9 mouse cellular contexts compared by ENCODE assay signal in genomic region chr11:49202523-49203061, GRCm38 (mm10). TPM values are rescaled to one million over a fixed set of nuclear protein-coding genes. Genes with fewer than 3 reads are reported as not detected.
DNase-seq lines count a peak whose midpoint lies in the region; ATAC-seq and TF ChIP-seq lines count a peak whose summit lies in the region.
"Had no signal": no experiment of that assay in that cellular context is flagged by ENCODE, and none has a peak within 500 bp of the region (broad histone marks: within the 10 kb centered on the region; RNA-seq: fewer than 3 reads in every experiment).

No protein-coding gene starts in this region.

- peak overlapping the region; percentile 99 for H3K27ac ChIP-seq in limb, embryonic 12.5 days
- peak overlapping the region; percentile 97 for H3K27ac ChIP-seq in midbrain, postnatal 0 days (ENCODE audit: low read depth, low read length)
- peak overlapping the region; percentile 99 for H3K27ac ChIP-seq in stomach, postnatal 0 days (replicated peaks)

- no peaks in the 10 kb centered on the region for H3K9me3 ChIP-seq in limb, embryonic 12.5 days
- no peaks in the 10 kb centered on the region for H3K9me3 ChIP-seq in midbrain, postnatal 0 days (ENCODE audit: low read length)
- no peaks in the 10 kb centered on the region for H3K9me3 ChIP-seq in stomach, postnatal 0 days (ENCODE audit: control insufficient read depth, low read length)

- DNase-seq in cerebellum, adult 11-12 months = peak; percentile 29
- DNase-seq in cerebellum, adult 11 months = no peak
- peak; percentile 75 for DNase-seq in A20 (ENCODE audit: low read depth, low spot score)
- peak; percentile 26 to 48 for DNase-seq in cerebellum, postnatal 10 days
- peak; percentile 23 to 31 for DNase-seq in heart, postnatal 14 days
- no peak for DNase-seq in midbrain, postnatal 0 days (ENCODE audit: low spot score)
- peak; percentile 50 for DNase-seq in stomach, postnatal 0 days (ENCODE audit: low spot score)

- H3K4me3 ChIP-seq in limb, embryonic 12.5 days (replicated peaks) = peak overlapping the region; percentile 88
- H3K4me3 ChIP-seq in midbrain, postnatal 0 days (ENCODE audit: low read depth, low read length) = peak overlapping the region; percentile 98
- H3K4me3 ChIP-seq in stomach, postnatal 0 days (ENCODE audit: low read depth, low read length) = peak overlapping the region; percentile 85

- peaks cover 11% of the 10 kb centered on the region for H3K4me1 ChIP-seq in limb, embryonic 12.5 days (replicated peaks)
- peaks cover 9% of the 10 kb centered on the region for H3K4me1 ChIP-seq in midbrain, postnatal 0 days (ENCODE audit: insufficient read depth, low read length)
- H3K4me1 ChIP-seq in stomach, postnatal 0 days (replicated peaks; ENCODE audit: control insufficient read depth, insufficient read depth) = peaks cover 4% of the 10 kb centered on the region; the same call in 1 of the 2 replicates

- intact Hi-C loops in heart, postnatal 14 days (cut with DNase I) = loop anchor here (2.0 to 10.0 kb wide), 4 partner anchors 48 to 408 kb away; partner anchors contain the start of genes Irgm1 and Trim41

- 2% methylated on average over 10 of the region's 10 CpGs for WGBS in limb, embryonic 12.5 days
- WGBS in midbrain, postnatal 0 days = 1% methylated on average over 10 of the region's 10 CpGs
- under 1% methylated on average over 10 of the region's 10 CpGs for WGBS in stomach, postnatal 0 days

- no peak for TF ChIP-seq EP300 in stomach, postnatal 0 days (optimal IDR thresholded peaks at IDR 0.05)

- H3K4me2 ChIP-seq in limb, embryonic 12.5 days = peak overlapping the region; percentile 74
- peak overlapping the region; percentile 77 for H3K4me2 ChIP-seq in midbrain, postnatal 0 days (ENCODE audit: low read depth, low read length, poor library complexity, severe bottlenecking)
- peak overlapping the region; percentile 83 for H3K4me2 ChIP-seq in stomach, postnatal 0 days (replicated peaks; ENCODE audit: low read depth)

- peaks cover 13% of the 10 kb centered on the region for H3K36me3 ChIP-seq in limb, embryonic 12.5 days
- no peaks in the 10 kb centered on the region for H3K36me3 ChIP-seq in midbrain, postnatal 0 days (ENCODE audit: insufficient read depth, low read length)
- H3K36me3 ChIP-seq in stomach, postnatal 0 days (ENCODE audit: control insufficient read depth, insufficient read depth, low read length) = no peaks in the 10 kb centered on the region

- no peaks in the 10 kb centered on the region for H3K27me3 ChIP-seq in limb, embryonic 12.5 days
- H3K27me3 ChIP-seq in midbrain, postnatal 0 days (ENCODE audit: insufficient read depth, low read length) = no peaks in the 10 kb centered on the region
- H3K27me3 ChIP-seq in stomach, postnatal 0 days (ENCODE audit: control insufficient read depth, insufficient read depth, low read length) = no peaks in the 10 kb centered on the region

- ATAC-seq in limb, embryonic 12.5 days (ENCODE audit: insufficient number of reproducible peaks, insufficient read depth, low FRiP score, low TSS enrichment, low read depth) = peak; percentile 58; the same call in 1 of the 2 replicates
- peak; percentile 36 for ATAC-seq in midbrain, postnatal 0 days (ENCODE audit: low FRiP score)
- peak; percentile 18 for ATAC-seq in stomach, postnatal 0 days (ENCODE audit: low FRiP score, low TSS enrichment)

- TF ChIP-seq CTCF in midbrain, postnatal 0 days (IDR thresholded peaks at IDR 0.05) = no peak
- TF ChIP-seq CTCF in stomach, postnatal 0 days (IDR thresholded peaks at IDR 0.05; ENCODE audit: low read depth) = no peak

- H3K9ac ChIP-seq in limb, embryonic 12.5 days (replicated peaks) = peak overlapping the region; percentile 97
- peak overlapping the region; percentile 98 for H3K9ac ChIP-seq in midbrain, postnatal 0 days (replicated peaks; ENCODE audit: low read length, poor library complexity, severe bottlenecking)
- peak overlapping the region; percentile 93 for H3K9ac ChIP-seq in stomach, postnatal 0 days (ENCODE audit: low read length)

RNA-seq across cellular contexts. Expression of gene Zfp62, which starts 0.5 kb away (rescaled TPM):
- 10 to 100 TPM; 26.3 to 27.0 TPM for total RNA-seq in heart, postnatal 14 days (2021)
- 50.4 and 58.5 TPM in 2 replicates for polyA plus RNA-seq in limb, embryonic 12.5 days (2016; fragmentation: Nextera tagmentation; extraction: Ambion mirVana)
- total RNA-seq in midbrain, postnatal 0 days (2014; rRNA removed) = 25.6 and 40.2 TPM in 2 replicates
- 26.0 and 26.6 TPM in 2 replicates for polyA plus RNA-seq in midbrain, postnatal 0 days (2015; fragmentation: Nextera tagmentation; extraction: Ambion mirVana)
- polyA plus RNA-seq in stomach, postnatal 0 days (2015; fragmentation: Nextera tagmentation; extraction: Ambion mirVana) = 9.9 and 10.0 TPM in 2 replicates

RNA-seq across cellular contexts. Expression of gene Btnl9, which starts 15.6 kb away (rescaled TPM):
- 10 to 100 TPM; 48.3 to 52.4 TPM for total RNA-seq in heart, postnatal 14 days (2021)
- polyA plus RNA-seq in limb, embryonic 12.5 days (2016; fragmentation: Nextera tagmentation; extraction: Ambion mirVana) = 0.33 and 0.87 TPM in 2 replicates
- total RNA-seq in midbrain, postnatal 0 days (2014; rRNA removed) = 0.19 TPM in 1 of 2 replicates, not detected in the other
- 0.26 and 0.80 TPM in 2 replicates for polyA plus RNA-seq in midbrain, postnatal 0 days (2015; fragmentation: Nextera tagmentation; extraction: Ambion mirVana)
- polyA plus RNA-seq in stomach, postnatal 0 days (2015; fragmentation: Nextera tagmentation; extraction: Ambion mirVana) = 0.31 and 0.44 TPM in 2 replicates
- total RNA-seq: layer of hippocampus, postnatal 36 days had no signal

RNA-seq across cellular contexts. Expression of gene Mgat1, which starts 41.4 kb away (rescaled TPM):
- 10 to 100 TPM; 59.3 to 68.4 TPM for total RNA-seq in heart, postnatal 14 days (2021)
- 46.0 and 49.1 TPM in 2 replicates for polyA plus RNA-seq in limb, embryonic 12.5 days (2016; fragmentation: Nextera tagmentation; extraction: Ambion mirVana)
- 88.1 and 102 TPM in 2 replicates for total RNA-seq in midbrain, postnatal 0 days (2014; rRNA removed)
- 33.9 and 35.4 TPM in 2 replicates for polyA plus RNA-seq in midbrain, postnatal 0 days (2015; fragmentation: Nextera tagmentation; extraction: Ambion mirVana)
- polyA plus RNA-seq in stomach, postnatal 0 days (2015; fragmentation: Nextera tagmentation; extraction: Ambion mirVana) = 42.7 and 43.4 TPM in 2 replicates

RNA-seq across cellular contexts. Expression of gene Olfr1394, which starts 48.4 kb away (rescaled TPM):
- not detected for total RNA-seq in heart, postnatal 14 days (2021)
- polyA plus RNA-seq in limb, embryonic 12.5 days (2016; fragmentation: Nextera tagmentation; extraction: Ambion mirVana) = not detected in 2 replicates
- total RNA-seq in midbrain, postnatal 0 days (2014; rRNA removed) = not detected in 2 replicates
- not detected in 2 replicates for polyA plus RNA-seq in midbrain, postnatal 0 days (2015; fragmentation: Nextera tagmentation; extraction: Ambion mirVana)
- polyA plus RNA-seq in stomach, postnatal 0 days (2015; fragmentation: Nextera tagmentation; extraction: Ambion mirVana) = not detected in 2 replicates
- total RNA-seq: layer of hippocampus, postnatal 36 days had no signal

Comparison
In these comparisons a context has a peak if more than half of its experiments do, and no peak if none do; other contexts are left out.
1. DNase-seq: peak in cerebellum, adult 11-12 months (single experiment), A20 (single experiment), cerebellum, postnatal 10 days (2 of 2), heart, postnatal 14 days (2 of 2) and stomach, postnatal 0 days (single experiment); none in cerebellum, adult 11 months (single experiment) and midbrain, postnatal 0 days (single experiment).
2. Peak in every context shown above with its lines, with median percentiles within 50 percentile points of each other: ATAC-seq, H3K27ac ChIP-seq, H3K4me2 ChIP-seq, H3K4me3 ChIP-seq and H3K9ac ChIP-seq.